In genomic region chr7:10480588-10481233, GRCm38 (mm10) we compare ENCODE assay signal across 9 mouse cellular contexts. TPM values are rescaled to one million over a fixed set of nuclear protein-coding genes. Genes with fewer than 3 reads are reported as not detected.
DNase-seq lines count a peak whose midpoint lies in the region; ATAC-seq and TF ChIP-seq lines count a peak whose summit lies in the region.
"Had no signal": no experiment of that assay in that cellular context is flagged by ENCODE, and none has a peak within 500 bp of the region (broad histone marks: within the 10 kb centered on the region; RNA-seq: fewer than 3 reads in every experiment).

No protein-coding gene starts in this region.

- TF ChIP-seq POLR2A in ES-Bruce4 (IDR thresholded peaks at IDR 0.05; ENCODE audit: insufficient read depth, low read length) = no peak

- H3K9me3 ChIP-seq in ES-Bruce4 (replicated peaks; ENCODE audit: control insufficient read depth, insufficient read depth, low read length, poor library complexity, severe bottlenecking) = no peaks in the 10 kb centered on the region
- no peaks in the 10 kb centered on the region for H3K9me3 ChIP-seq in forebrain, embryonic 15.5 days
- no peaks in the 10 kb centered on the region; the same call in 1 of the 2 replicates for H3K9me3 ChIP-seq in neural tube, embryonic 15.5 days (replicated peaks)
- H3K9me3 ChIP-seq in liver, embryonic 11.5 days (ENCODE audit: control insufficient read depth, low read length) = no peaks in the 10 kb centered on the region

- no peak for TF ChIP-seq CTCF in ES-Bruce4 (IDR thresholded peaks at IDR 0.05; ENCODE audit: low read depth, low read length)

- no peaks in the 10 kb centered on the region for H3K27me3 ChIP-seq in ES-Bruce4 (ENCODE audit: control insufficient read depth, insufficient read depth, low read length, poor library complexity, severe bottlenecking)
- no peaks in the 10 kb centered on the region for H3K27me3 ChIP-seq in forebrain, embryonic 15.5 days
- H3K27me3 ChIP-seq in neural tube, embryonic 15.5 days (replicated peaks) = no peaks in the 10 kb centered on the region
- H3K27me3 ChIP-seq in liver, embryonic 11.5 days (replicated peaks; ENCODE audit: control insufficient read depth, insufficient read depth, low read length) = no peaks in the 10 kb centered on the region

- no peaks in the 10 kb centered on the region for H3K36me3 ChIP-seq in ES-Bruce4 (ENCODE audit: control insufficient read depth, insufficient read depth, low read length, poor library complexity, severe bottlenecking)
- H3K36me3 ChIP-seq in forebrain, embryonic 15.5 days = no peaks in the 10 kb centered on the region
- no peaks in the 10 kb centered on the region for H3K36me3 ChIP-seq in neural tube, embryonic 15.5 days
- no peaks in the 10 kb centered on the region for H3K36me3 ChIP-seq in liver, embryonic 11.5 days (ENCODE audit: control insufficient read depth, insufficient read depth, low read length)

- H3K27ac ChIP-seq in ES-Bruce4 (ENCODE audit: insufficient read depth, low read length) = no peak overlapping the region
- H3K27ac ChIP-seq in forebrain, embryonic 15.5 days (replicated peaks) = no peak overlapping the region
- no peak overlapping the region for H3K27ac ChIP-seq in neural tube, embryonic 15.5 days (replicated peaks)
- H3K27ac ChIP-seq in liver, embryonic 11.5 days (ENCODE audit: low read depth, low read length) = no peak overlapping the region

- ATAC-seq in forebrain, embryonic 15.5 days (replicated peaks) = peak; percentile 81
- peak; percentile 81 for ATAC-seq in neural tube, embryonic 15.5 days (ENCODE audit: low FRiP score)
- no peak for ATAC-seq in liver, embryonic 11.5 days (replicated peaks; ENCODE audit: low FRiP score)
- no peak for ATAC-seq in monocyte, adult 5-6 weeks (replicated peaks; ENCODE audit: insufficient number of reproducible peaks, low FRiP score, low TSS enrichment, poor library complexity, severe bottlenecking)

- TF ChIP-seq EP300 in ES-Bruce4 (IDR thresholded peaks at IDR 0.05; ENCODE audit: insufficient read depth, low read depth, low read length) = no peak

- peak overlapping the region; percentile 34 for H3K4me2 ChIP-seq in forebrain, embryonic 15.5 days (replicated peaks)
- H3K4me2 ChIP-seq in neural tube, embryonic 15.5 days = peak overlapping the region; percentile 45
- no peak overlapping the region for H3K4me2 ChIP-seq in liver, embryonic 11.5 days
- H3K4me2 ChIP-seq: lung, embryonic 14.5 days had no signal

- no peak overlapping the region for H3K9ac ChIP-seq in ES-Bruce4 (ENCODE audit: low read depth, poor library complexity, severe bottlenecking)
- H3K9ac ChIP-seq in forebrain, embryonic 15.5 days (replicated peaks) = no peak overlapping the region
- H3K9ac ChIP-seq in neural tube, embryonic 15.5 days (replicated peaks) = no peak overlapping the region
- H3K9ac ChIP-seq in liver, embryonic 11.5 days (ENCODE audit: low read depth, low read length) = no peak overlapping the region
- H3K9ac ChIP-seq: lung, embryonic 14.5 days had no signal

- H3K4me1 ChIP-seq in ES-Bruce4 (ENCODE audit: control insufficient read depth, insufficient read depth, low read length) = no peaks in the 10 kb centered on the region
- H3K4me1 ChIP-seq in forebrain, embryonic 15.5 days = no peaks in the 10 kb centered on the region
- H3K4me1 ChIP-seq in neural tube, embryonic 15.5 days = no peaks in the 10 kb centered on the region
- H3K4me1 ChIP-seq in liver, embryonic 11.5 days (replicated peaks; ENCODE audit: control insufficient read depth, insufficient read depth, low read length) = no peaks in the 10 kb centered on the region

- H3K4me3 ChIP-seq in ES-Bruce4 (ENCODE audit: low read depth, low read length) = peak overlapping the region; percentile 41
- H3K4me3 ChIP-seq in forebrain, embryonic 15.5 days = peak overlapping the region; percentile 35
- H3K4me3 ChIP-seq in neural tube, embryonic 15.5 days (replicated peaks) = peak overlapping the region; percentile 34
- H3K4me3 ChIP-seq in liver, embryonic 11.5 days (ENCODE audit: low read depth, low read length) = no peak overlapping the region

- 55% methylated on average over 18 of the region's 18 CpGs for WGBS in forebrain, embryonic 15.5 days
- WGBS in neural tube, embryonic 15.5 days = 69% methylated on average over 18 of the region's 18 CpGs
- 60% methylated on average over 18 of the region's 18 CpGs for WGBS in liver, embryonic 11.5 days

- DNase-seq in brain, embryonic 18.5 days (ENCODE audit: low read depth, low spot score) = peak; percentile 24
- DNase-seq in layer of hippocampus, postnatal 25 days (ENCODE audit: extremely low spot score in 1 of 2, low spot score in 1 of 2) = peak; percentile 4 to 13
- DNase-seq in gastrocnemius, adult 18-20 months (ENCODE audit: low spot score) = no peak
- no peak for DNase-seq in liver, embryonic 11.5 days (ENCODE audit: low spot score)
- DNase-seq: lung, embryonic 14.5 days had no signal

RNA-seq across cellular contexts. Expression of gene Zik1, which starts 14.5 kb away (rescaled TPM):
- polyA plus RNA-seq in ES-Bruce4 (2011; ENCODE audit: insufficient read depth, insufficient read length, low read depth, missing spikeins) = 6.6 and 7.2 TPM in 2 replicates
- 54.4 and 54.6 TPM in 2 replicates for polyA plus RNA-seq in forebrain, embryonic 15.5 days (2015; fragmentation: Nextera tagmentation; extraction: Ambion mirVana)
- 10 to 100 TPM; 15.6 to 15.8 TPM for total RNA-seq in layer of hippocampus, postnatal 25 days (2021)
- polyA plus RNA-seq in neural tube, embryonic 15.5 days (2015; fragmentation: Nextera tagmentation; extraction: Ambion mirVana) = 23.7 and 28.4 TPM in 2 replicates
- total RNA-seq in gastrocnemius, adult 18-20 months (2021) = 1 to 10 TPM; 1.1 to 1.3 TPM
- polyA plus RNA-seq in liver, embryonic 11.5 days (2014; fragmentation: Nextera tagmentation; extraction: Ambion mirVana) = 9.9 and 10.5 TPM in 2 replicates
- total RNA-seq in monocyte, adult 5-6 weeks (2017) = 0.11 to 0.29 TPM in 2 of 3 replicates, not detected in the other

RNA-seq across cellular contexts. Expression of gene Vmn1r67, which starts 37.6 kb away (rescaled TPM):
- polyA plus RNA-seq in ES-Bruce4 (2011; ENCODE audit: insufficient read depth, insufficient read length, low read depth, missing spikeins) = not detected in 2 replicates
- polyA plus RNA-seq in forebrain, embryonic 15.5 days (2015; fragmentation: Nextera tagmentation; extraction: Ambion mirVana) = not detected in 2 replicates
- not detected for total RNA-seq in layer of hippocampus, postnatal 25 days (2021)
- not detected in 2 replicates for polyA plus RNA-seq in neural tube, embryonic 15.5 days (2015; fragmentation: Nextera tagmentation; extraction: Ambion mirVana)
- total RNA-seq in gastrocnemius, adult 18-20 months (2021) = not detected
- polyA plus RNA-seq in liver, embryonic 11.5 days (2014; fragmentation: Nextera tagmentation; extraction: Ambion mirVana) = not detected in 2 replicates
- not detected in 3 replicates for total RNA-seq in monocyte, adult 5-6 weeks (2017)
- polyA plus RNA-seq: lung, embryonic 14.5 days had no signal

Comparison
In these comparisons a context has a peak if more than half of its experiments do, and no peak if none do; other contexts are left out.
1. DNase-seq: peak in brain, embryonic 18.5 days (single experiment) and layer of hippocampus, postnatal 25 days (2 of 2); none in gastrocnemius, adult 18-20 months (single experiment) and liver, embryonic 11.5 days (single experiment).
2. ATAC-seq: peak in forebrain, embryonic 15.5 days (single experiment) and neural tube, embryonic 15.5 days (single experiment); none in liver, embryonic 11.5 days (single experiment) and monocyte, adult 5-6 weeks (single experiment).